Mouse (Mus musculus): ENCODE results near the gene Exoc7. TPM values are rescaled to one million over a fixed set of nuclear protein-coding genes. Genes with fewer than 3 reads are reported as not detected.

Gene Exoc7
- polyA plus RNA-seq, 2 experiments, result 8.8 to 14.9 TPM

- DNase-seq (ENCODE audit: low read depth in 3 of 3, low spot score in 3 of 3) (no peak), ATAC-seq (ENCODE audit: insufficient read depth) (no peak)
- Histone ChIP-seq H3K4me3 (ENCODE audit: insufficient read depth in 1 of 2, low read depth in 2 of 2, low read length in 2 of 2) (no peak overlapping the region), H3K4me1 (replicated peaks; ENCODE audit: control insufficient read depth in 2 of 2, insufficient read depth in 2 of 2, low read length in 1 of 2) (no peaks in the 10 kb centered on the region), H3K9me3 (ENCODE audit: control insufficient read depth, low read length) (no peaks in the 10 kb centered on the region), H3K36me3 (replicated peaks; ENCODE audit: control insufficient read depth, insufficient read depth, low read depth) (peaks cover 58% of the 10 kb centered on the region), H3K9ac (replicated peaks) (no peak overlapping the region), H3K4me2 (ENCODE audit: low read depth) (no peak overlapping the region), H3K27me3 (ENCODE audit: control insufficient read depth, insufficient read depth, low read length) (no peaks in the 10 kb centered on the region), H3K27ac (no peak overlapping the region)
- no peak for TF ChIP-seq EP300 (IDR thresholded peaks at IDR 0.05; ENCODE audit: low read depth)
- no peak for TF ChIP-seq CTCF (IDR thresholded peaks at IDR 0.05; ENCODE audit: low read depth)
- WGBS (ENCODE audit: insufficient replicate concordance), result 58% methylated on average over 22 of the region's 22 CpGs
Observed at GRCm38 (mm10) chr11:116255090-116255981, 51.7 kb downstream of the Exoc7 start.

- Histone ChIP-seq H3K4me3 (ENCODE audit: insufficient read depth in 1 of 2, low read depth in 2 of 2, low read length in 2 of 2) (no peak overlapping the region), H3K4me2 (ENCODE audit: low read depth) (no peak overlapping the region), H3K36me3 (replicated peaks; ENCODE audit: control insufficient read depth, insufficient read depth, low read depth) (peaks cover 58% of the 10 kb centered on the region), H3K27me3 (ENCODE audit: control insufficient read depth, insufficient read depth, low read length) (no peaks in the 10 kb centered on the region), H3K4me1 (replicated peaks; ENCODE audit: control insufficient read depth in 2 of 2, insufficient read depth in 2 of 2, low read length in 1 of 2) (no peaks in the 10 kb centered on the region), H3K9ac (replicated peaks) (no peak overlapping the region), H3K27ac (no peak overlapping the region), H3K9me3 (ENCODE audit: control insufficient read depth, low read length) (no peaks in the 10 kb centered on the region)
- 32% methylated on average over 9 of the region's 9 CpGs for WGBS (ENCODE audit: insufficient replicate concordance)
- DNase-seq (ENCODE audit: low read depth in 3 of 3, low spot score in 3 of 3) (no peak), ATAC-seq (ENCODE audit: insufficient read depth) (no peak)
- TF ChIP-seq CTCF (IDR thresholded peaks at IDR 0.05; ENCODE audit: low read depth), result no peak
- TF ChIP-seq EP300 (IDR thresholded peaks at IDR 0.05; ENCODE audit: low read depth), result no peak
Observed at GRCm38 (mm10) chr11:116254627-116255026, 52.4 kb downstream of the Exoc7 start.

- no peak for DNase-seq (ENCODE audit: low read depth in 3 of 3, low spot score in 3 of 3)
- no peak for ATAC-seq (ENCODE audit: insufficient read depth)
- Histone ChIP-seq H3K36me3 (replicated peaks; ENCODE audit: control insufficient read depth, insufficient read depth, low read depth) (peaks cover 62% of the 10 kb centered on the region), H3K4me3 (ENCODE audit: insufficient read depth in 1 of 2, low read depth in 2 of 2, low read length in 2 of 2) (no peak overlapping the region), H3K27ac (no peak overlapping the region), H3K4me2 (ENCODE audit: low read depth) (no peak overlapping the region), H3K4me1 (replicated peaks; ENCODE audit: control insufficient read depth in 2 of 2, insufficient read depth in 2 of 2, low read length in 1 of 2) (no peaks in the 10 kb centered on the region), H3K9ac (replicated peaks) (no peak overlapping the region), H3K27me3 (ENCODE audit: control insufficient read depth, insufficient read depth, low read length) (no peaks in the 10 kb centered on the region), H3K9me3 (ENCODE audit: control insufficient read depth, low read length) (no peaks in the 10 kb centered on the region)
- TF ChIP-seq CTCF (IDR thresholded peaks at IDR 0.05; ENCODE audit: low read depth) (no peak), EP300 (IDR thresholded peaks at IDR 0.05; ENCODE audit: low read depth) (no peak)
- WGBS (ENCODE audit: insufficient replicate concordance), result 57% methylated on average over 3 of the region's 3 CpGs
Observed at GRCm38 (mm10) chr11:116253076-116253600, 53.9 kb downstream of the Exoc7 start.

GRCm38 (mm10) chr11:116250898-116251297, 56.1 kb downstream of the Exoc7 start:
- no peak for ATAC-seq (ENCODE audit: insufficient read depth)
- H3K9ac ChIP-seq (replicated peaks), result no peak overlapping the region
- TF ChIP-seq EP300 (IDR thresholded peaks at IDR 0.05; ENCODE audit: low read depth) (no peak), CTCF (IDR thresholded peaks at IDR 0.05; ENCODE audit: low read depth) (no peak)
- H3K27ac ChIP-seq, result no peak overlapping the region
- no peaks in the 10 kb centered on the region for H3K9me3 ChIP-seq (ENCODE audit: control insufficient read depth, low read length)
- no peak overlapping the region for H3K4me2 ChIP-seq (ENCODE audit: low read depth)
- no peaks in the 10 kb centered on the region for H3K4me1 ChIP-seq (replicated peaks; ENCODE audit: control insufficient read depth in 2 of 2, insufficient read depth in 2 of 2, low read length in 1 of 2)
- 85% methylated on average over 8 of the region's 8 CpGs for WGBS (ENCODE audit: insufficient replicate concordance)
- H3K4me3 ChIP-seq (ENCODE audit: insufficient read depth in 1 of 2, low read depth in 2 of 2, low read length in 2 of 2), result no peak overlapping the region
- no peaks in the 10 kb centered on the region for H3K27me3 ChIP-seq (ENCODE audit: control insufficient read depth, insufficient read depth, low read length)
- no peak for DNase-seq (ENCODE audit: low read depth in 3 of 3, low spot score in 3 of 3)
- H3K36me3 ChIP-seq (replicated peaks; ENCODE audit: control insufficient read depth, insufficient read depth, low read depth), result peaks cover 76% of the 10 kb centered on the region

- peaks cover 68% of the 10 kb centered on the region for H3K36me3 ChIP-seq (replicated peaks; ENCODE audit: control insufficient read depth, insufficient read depth, low read depth)
- no peaks in the 10 kb centered on the region for H3K4me1 ChIP-seq (replicated peaks; ENCODE audit: control insufficient read depth in 2 of 2, insufficient read depth in 2 of 2, low read length in 1 of 2)
- H3K4me3 ChIP-seq (ENCODE audit: insufficient read depth in 1 of 2, low read depth in 2 of 2, low read length in 2 of 2), result no peak overlapping the region
- no peaks in the 10 kb centered on the region for H3K27me3 ChIP-seq (ENCODE audit: control insufficient read depth, insufficient read depth, low read length)
- no peak overlapping the region for H3K4me2 ChIP-seq (ENCODE audit: low read depth)
- TF ChIP-seq EP300 (IDR thresholded peaks at IDR 0.05; ENCODE audit: low read depth), result no peak
- TF ChIP-seq CTCF (IDR thresholded peaks at IDR 0.05; ENCODE audit: low read depth), result no peak
- no peak overlapping the region for H3K9ac ChIP-seq (replicated peaks)
- H3K27ac ChIP-seq, result no peak overlapping the region
- ATAC-seq (ENCODE audit: insufficient read depth) (no peak), DNase-seq (ENCODE audit: low read depth in 3 of 3, low spot score in 3 of 3) (no peak)
- H3K9me3 ChIP-seq (ENCODE audit: control insufficient read depth, low read length), result no peaks in the 10 kb centered on the region
- 81% methylated on average over 14 of the region's 14 CpGs for WGBS (ENCODE audit: insufficient replicate concordance)
Observed at GRCm38 (mm10) chr11:116247502-116248222, 59.4 kb downstream of the Exoc7 start.
